Mouse (Mus musculus): ENCODE measurements around the gene Snapc2.

Gene Snapc2

DNA sequence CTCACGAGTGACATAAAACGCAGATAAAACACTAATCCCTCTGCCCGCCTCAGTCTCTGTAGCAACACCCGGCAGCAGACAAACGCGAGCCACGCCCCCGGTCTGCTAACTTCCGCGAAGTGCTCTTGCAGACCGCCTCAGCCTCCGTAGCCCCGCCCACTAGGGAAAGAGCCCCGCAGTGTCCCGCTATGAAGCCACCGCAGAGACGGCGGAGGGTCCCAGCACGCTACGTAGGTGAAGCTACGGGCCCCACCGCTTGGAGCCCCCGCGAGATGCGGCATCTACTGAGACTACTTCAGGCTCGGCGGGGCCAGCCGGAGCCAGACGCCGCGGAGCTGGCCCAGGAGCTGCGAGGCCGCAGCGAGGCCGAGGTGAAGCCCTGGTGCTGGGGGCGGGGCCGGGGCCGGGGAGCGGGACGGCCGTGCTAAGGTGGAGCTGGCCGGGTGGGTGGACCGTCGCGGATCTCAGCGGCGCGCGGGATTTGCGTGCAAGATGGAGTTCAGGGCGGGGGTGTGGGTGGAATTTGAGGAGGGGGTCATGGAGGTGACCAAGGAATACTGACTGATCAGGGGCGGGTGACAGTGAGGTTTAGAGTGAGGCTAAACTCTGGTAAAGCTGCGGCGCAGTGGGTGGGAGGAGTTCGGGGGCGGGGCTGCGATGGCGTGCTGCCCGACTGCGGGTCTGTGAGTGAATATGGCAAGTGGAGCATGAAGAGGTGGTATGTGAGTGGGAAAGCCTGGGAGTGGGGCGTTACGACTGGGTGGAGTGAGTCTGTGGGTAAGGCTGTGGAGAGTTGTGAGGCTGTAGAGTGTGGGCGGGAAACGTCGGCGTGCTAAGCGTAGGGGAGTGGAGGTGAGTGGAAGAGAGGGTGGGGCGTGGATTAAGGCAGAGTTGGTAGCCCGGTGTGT, at the start of gene Snapc2:
TSS of gene Snapc2 (plus strand) at position 147 of the 908 bp plus-strand sequence.
- peak; percentile 91 for DNase-seq (ENCODE audit: low spot score)

GRCm38 (mm10) chr8:4205246-4206123, 47.4 kb upstream of the Snapc2 start:
- DNase-seq (ENCODE audit: low spot score), result no peak

DNA sequence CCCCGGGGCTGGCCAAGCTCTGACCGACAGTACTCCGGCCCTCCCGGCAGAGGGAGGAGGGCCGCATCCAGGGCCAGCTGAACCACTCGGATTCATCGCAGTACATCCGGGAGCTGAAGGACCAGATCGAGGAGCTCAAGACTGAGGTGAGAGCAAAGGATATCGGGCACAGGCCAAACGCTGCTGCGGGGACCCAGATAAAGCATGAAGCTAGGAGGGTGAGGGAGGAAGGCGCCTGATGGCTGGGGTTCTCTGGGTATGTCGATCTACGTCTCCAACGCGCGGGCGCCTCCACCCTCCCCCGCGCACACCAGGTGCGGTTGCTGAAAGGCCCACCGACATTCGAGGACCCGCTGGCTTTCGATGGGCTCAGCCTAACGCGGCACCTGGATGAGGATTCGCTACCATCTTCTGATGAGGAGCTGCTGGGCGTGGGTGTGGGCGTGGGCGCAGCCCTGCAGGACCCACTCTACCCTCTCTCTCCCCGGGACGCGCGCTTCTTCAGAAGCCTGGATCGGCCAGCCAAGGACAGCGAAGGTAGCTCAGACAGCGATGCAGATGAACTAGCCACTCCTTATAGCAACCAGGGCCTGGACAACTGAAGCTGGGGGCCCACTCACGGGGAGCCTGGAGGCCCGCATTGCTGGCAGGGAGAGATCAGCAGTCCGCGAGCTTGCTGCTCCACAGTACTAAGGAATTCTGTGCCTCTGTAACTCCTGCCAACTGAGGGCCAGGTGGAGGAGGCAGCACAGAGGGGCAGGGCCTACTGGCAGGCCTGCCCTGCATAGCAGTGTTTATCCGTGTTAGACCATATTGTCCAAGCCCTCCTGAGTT, 46.5 kb upstream of the Snapc2 start:
- DNase-seq (ENCODE audit: low spot score), result no peak

- DNase-seq (ENCODE audit: low spot score), result no peak
Observed at GRCm38 (mm10) chr8:4207016-4207350, 45.9 kb upstream of the Snapc2 start.

GRCm38 (mm10) chr8:4211097-4211496, 41.8 kb upstream of the Snapc2 start:
- no peak for DNase-seq (ENCODE audit: low spot score)

GRCm38 (mm10) chr8:4212809-4213209, 40.1 kb upstream of the Snapc2 start:
- DNase-seq (ENCODE audit: low spot score), result no peak

DNA sequence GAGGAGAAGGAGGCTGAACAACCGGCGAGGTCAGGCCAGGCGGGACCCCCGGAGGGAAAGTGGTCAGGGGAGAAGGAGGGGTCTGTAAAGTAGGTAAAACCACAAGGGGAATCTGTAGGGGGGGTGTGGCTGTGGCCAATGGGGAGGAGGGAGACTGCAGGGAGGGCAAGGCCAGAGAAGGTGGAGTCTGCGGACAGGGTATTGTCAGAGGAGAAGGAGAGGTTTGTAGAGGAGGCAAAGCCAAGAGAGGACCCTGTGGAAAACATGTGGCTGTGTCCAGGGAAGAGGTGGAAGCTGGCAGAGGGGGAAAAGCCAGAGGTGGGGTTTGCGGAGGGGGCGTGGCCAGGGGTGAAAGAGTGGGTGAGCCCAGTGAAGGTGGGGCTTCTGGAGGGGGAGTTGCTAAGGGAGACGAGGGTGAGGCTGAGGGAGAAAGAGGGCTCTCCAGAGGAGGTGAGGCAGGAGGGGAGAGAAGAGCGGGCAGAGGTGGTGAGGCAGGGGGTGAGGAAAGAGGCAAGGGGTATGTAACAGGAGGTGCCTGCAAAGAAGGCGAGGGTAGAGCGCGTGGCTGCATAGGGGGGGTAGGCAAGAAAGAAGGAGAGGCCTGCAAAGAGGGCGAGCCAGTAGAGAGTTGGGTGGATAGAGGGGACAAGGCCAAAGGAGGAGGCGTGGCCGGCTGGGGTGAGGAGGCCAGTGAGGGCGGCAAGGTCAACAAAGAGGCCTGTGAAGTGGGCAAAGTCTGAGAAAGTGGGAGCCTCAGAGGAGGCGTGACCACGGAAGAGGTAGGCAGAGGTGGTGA, 39.5 kb upstream of the Snapc2 start:
- DNase-seq (ENCODE audit: low spot score), result peak; percentile 81

DNA sequence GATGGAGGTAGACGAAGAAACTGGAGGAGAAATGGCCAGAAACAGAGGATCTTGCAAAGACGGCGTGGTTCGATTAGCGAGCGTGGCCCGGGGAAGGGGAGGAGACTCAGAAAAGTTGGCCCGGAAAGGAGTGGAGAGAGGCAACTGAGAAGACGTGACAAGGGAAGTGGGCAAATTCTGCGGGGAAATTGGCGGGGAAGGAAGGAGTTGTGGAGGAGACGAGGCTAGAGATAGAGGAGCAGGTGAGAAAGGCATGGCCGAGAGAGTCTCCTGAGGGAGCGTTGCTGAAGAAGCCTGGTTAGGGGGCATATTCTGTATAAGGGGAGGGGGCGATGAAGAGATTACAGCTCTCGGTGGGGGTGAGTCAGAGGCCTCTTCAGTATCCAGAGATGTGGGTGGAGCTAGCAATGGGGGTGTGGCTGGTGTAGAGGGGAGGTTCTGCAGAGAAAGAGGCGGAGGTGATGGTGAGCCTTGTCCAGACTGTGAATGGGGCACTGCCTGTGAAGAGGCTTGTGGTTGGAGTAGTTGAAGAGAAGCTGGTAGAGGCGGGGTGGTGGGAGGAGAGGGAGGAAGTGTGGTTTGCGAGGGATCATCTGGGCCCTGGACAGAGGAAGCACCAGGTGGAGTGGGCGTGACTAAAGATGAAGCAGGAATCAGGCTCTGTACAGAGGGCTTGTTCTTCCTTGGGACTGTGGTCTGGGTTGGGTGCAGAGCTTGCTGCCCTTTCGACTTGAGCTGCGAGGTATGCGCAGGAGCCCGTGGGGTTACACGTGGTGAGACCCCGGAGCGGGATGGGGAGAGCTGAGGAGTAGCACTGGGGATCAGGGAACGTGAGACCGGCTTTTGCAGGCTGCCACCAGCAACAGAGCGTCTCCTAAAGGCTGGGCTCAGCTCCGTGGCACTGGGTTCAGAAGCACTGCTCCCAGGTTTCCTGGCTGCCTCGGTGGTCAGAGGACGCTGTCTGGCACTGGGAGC, 38.6 kb upstream of the Snapc2 start:
- DNase-seq (ENCODE audit: low spot score), result peak; percentile 78

DNA sequence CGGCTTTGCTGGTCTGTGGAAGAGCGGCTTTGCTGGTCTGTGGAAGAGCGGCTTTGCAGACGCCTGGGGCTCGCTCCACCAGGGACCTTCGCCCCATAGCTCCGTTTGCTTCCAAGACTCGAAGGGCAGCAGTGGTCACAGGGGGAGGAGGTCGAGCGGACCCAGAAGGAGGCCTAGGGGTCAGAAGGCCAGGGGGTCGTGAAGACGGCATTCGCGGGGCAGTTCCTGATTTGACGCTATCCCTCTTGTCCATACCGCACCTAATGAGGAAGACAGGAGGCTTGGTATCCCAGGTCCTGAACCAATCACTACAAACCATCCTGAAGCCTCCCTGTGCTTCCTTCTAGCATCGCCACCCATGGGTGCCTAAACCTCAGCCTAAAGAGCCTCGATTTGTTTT, 36.6 kb upstream of the Snapc2 start:
- no peak for DNase-seq (ENCODE audit: low spot score)

DNA sequence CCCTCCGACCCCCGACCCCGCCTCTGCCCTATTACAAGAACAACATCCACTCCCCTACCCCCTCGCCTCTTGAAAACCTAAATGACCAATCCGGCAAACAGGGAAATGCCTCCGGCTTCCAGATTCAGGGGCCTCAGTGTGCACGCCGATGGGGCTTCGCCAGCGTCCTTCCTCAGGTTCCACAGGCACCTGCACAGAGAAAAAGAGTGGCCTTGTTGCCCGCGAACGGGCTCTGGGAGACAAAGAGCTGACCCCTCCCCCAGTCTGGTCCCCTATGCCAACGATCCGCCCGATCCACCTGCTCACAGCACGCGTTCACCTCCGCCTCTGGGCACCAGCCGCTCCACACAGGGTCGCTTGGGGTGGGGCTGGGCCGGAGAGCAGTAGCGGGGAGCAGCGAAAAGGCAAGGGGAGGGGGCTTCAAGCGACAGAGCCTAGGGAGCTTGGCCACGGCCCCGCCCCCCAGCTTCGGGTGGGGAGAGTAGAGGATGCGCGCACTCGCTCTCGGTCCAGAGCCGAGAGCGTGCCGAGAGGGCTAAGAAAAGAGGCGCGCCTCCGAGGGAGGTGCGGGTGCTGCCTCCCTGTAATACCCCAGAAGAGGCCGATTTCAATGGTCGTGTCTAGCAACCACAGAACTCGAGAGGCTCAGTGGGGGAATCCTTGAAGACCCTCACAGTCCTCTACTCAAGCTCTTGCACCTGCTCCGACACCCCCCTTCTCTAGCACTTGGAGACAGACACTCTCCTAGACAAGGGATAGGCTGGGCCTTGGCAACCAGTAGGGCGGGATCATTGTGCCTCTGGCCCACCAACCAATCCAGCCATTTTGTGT, 35.9 kb upstream of the Snapc2 start, which contains the start of gene Prr36:
TSS of gene Prr36 (minus strand) at position 669 of the 831 bp plus-strand sequence.
- no peak for DNase-seq (ENCODE audit: low spot score)

DNA sequence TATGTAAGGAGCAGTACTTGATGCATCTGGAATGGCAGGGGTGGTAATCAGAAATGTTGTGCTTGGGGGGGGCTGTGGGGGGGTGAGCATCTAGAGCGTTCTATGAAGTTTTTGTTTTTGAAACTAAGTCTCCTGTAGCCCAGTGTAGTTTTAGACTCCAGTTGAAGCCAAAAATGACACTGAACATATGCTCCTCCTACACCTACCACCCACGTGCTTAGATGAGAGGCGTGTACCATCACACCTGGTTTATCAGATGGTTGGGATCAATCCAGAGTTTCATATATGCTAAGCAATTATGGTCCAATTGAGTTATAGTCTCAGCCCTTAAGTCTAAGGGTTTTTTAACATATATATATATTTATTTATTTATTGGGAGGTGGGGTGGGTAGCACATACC, 33.3 kb upstream of the Snapc2 start:
- DNase-seq (ENCODE audit: low spot score), result no peak

- no peak for DNase-seq (ENCODE audit: low spot score)
Observed at GRCm38 (mm10) chr8:4222059-4222458, 30.8 kb upstream of the Snapc2 start.

- DNase-seq (ENCODE audit: low spot score), result no peak
Observed at GRCm38 (mm10) chr8:4226323-4226722, 26.6 kb upstream of the Snapc2 start.

DNA sequence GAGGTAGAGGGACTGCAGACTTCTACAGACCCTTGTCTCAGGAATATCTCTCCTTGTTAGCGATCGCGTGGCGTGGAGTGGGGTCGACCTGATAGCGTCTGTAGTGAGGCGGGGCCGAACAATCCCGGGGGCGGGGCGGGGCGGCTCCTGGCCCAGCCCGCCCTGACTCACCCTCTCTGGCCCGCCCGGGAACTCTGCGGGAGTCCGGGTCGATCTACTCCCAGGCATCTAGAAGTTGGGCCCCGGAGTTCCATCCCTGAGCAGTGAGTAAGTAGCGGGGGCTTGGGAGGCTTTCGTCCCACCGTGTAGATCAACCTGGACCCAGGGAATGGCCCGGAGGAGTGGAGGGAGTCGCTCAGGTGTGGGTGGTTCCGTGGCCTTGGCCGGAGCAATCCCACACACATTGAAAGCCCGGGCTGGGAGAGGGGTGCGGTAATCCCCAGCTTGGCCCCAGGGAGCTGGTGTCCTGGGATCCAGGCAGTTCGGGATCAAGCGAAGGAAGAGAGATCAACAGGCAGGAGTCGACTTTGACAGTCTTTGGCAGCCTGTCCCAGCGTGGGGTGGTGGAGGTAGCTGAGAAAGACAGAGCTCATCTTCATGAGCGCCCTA, 26.0 kb upstream of the Snapc2 start, which contains the start of gene Lrrc8e:
TSS of gene Lrrc8e (plus strand) at position 89 of the 609 bp plus-strand sequence.
- DNase-seq (ENCODE audit: low spot score), result no peak

GRCm38 (mm10) chr8:4227919-4228318, 25.0 kb upstream of the Snapc2 start:
- no peak for DNase-seq (ENCODE audit: low spot score)

- no peak for DNase-seq (ENCODE audit: low spot score)
Observed at GRCm38 (mm10) chr8:4229784-4230183, 23.1 kb upstream of the Snapc2 start.

GRCm38 (mm10) chr8:4230612-4231351, 22.1 kb upstream of the Snapc2 start:
- no peak for DNase-seq (ENCODE audit: low spot score)
